Mouse (Mus musculus) CD4-positive, CD25-positive, alpha-beta regulatory T cell, adult 2 months (primary cell): ENCODE measurements around the gene Tprn.
A peak's percentile ranks its signal among the peaks of the same experiment; 100 is the strongest.

Experiments
- DNase-seq: peaks from one replicate; pipeline ENCODE4 v3.0.0-alpha.2; 2012; ENCODE audit warnings: low read depth, low spot score

Gene Tprn

DNA sequence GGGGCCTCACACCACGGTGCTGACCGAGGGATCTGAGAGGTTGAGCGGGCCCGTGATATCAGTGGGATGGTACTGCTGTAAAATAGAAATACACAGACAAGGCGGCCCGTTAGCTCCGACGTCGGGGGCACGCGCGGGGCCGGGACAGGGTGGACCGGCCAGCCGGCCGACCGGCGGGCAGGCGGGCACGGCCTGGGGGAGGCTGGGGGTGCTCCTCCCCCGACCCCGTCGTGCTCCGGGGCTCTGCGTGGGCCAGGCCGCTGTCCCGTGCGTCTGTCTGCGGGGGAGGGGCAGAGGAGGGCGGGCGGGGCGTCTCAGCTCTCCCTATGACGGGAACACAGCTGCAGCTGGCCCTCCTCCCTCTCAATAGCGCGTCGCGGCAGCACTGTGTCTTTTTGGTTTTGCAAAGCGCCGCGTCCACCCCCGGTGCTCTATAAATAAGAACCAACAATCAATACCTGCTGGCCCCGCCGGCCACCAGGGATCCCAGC is 29.7 kb downstream of the Tprn start:
- DNase-seq, result peak; percentile 43

GRCm38 (mm10) chr2:25292856-25293255 is 30.4 kb downstream of the Tprn start:
- peak; percentile 80 for DNase-seq

DNA sequence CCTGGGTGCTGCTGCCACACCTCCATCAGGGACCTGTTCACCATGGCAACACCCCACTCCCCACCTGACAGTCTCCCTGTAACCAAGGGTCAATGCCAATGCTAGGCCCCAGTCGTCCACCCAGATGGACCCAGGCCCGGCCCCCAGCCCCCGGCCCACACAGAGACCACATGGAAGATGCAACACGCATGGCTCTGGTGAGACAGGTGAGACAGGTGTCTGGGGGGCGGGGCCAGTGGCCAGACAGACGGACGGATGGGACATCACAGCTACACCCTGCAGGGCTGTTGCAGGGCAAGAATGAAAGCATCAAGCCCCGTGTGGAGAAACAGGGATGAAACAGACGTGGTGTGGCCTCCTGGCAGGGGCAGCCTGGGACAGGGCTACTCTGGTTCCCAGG is 31.3 kb downstream of the Tprn start:
- no peak for DNase-seq

- DNase-seq, result no peak
These were observed 34.7 kb downstream of the Tprn start for GRCm38 (mm10) chr2:25297093-25297492.

GRCm38 (mm10) chr2:25298046-25298445 is 35.6 kb downstream of the Tprn start:
- DNase-seq, result no peak

GRCm38 (mm10) chr2:25303452-25303851 is 41.0 kb downstream of the Tprn start:
- DNase-seq, result no peak

DNA sequence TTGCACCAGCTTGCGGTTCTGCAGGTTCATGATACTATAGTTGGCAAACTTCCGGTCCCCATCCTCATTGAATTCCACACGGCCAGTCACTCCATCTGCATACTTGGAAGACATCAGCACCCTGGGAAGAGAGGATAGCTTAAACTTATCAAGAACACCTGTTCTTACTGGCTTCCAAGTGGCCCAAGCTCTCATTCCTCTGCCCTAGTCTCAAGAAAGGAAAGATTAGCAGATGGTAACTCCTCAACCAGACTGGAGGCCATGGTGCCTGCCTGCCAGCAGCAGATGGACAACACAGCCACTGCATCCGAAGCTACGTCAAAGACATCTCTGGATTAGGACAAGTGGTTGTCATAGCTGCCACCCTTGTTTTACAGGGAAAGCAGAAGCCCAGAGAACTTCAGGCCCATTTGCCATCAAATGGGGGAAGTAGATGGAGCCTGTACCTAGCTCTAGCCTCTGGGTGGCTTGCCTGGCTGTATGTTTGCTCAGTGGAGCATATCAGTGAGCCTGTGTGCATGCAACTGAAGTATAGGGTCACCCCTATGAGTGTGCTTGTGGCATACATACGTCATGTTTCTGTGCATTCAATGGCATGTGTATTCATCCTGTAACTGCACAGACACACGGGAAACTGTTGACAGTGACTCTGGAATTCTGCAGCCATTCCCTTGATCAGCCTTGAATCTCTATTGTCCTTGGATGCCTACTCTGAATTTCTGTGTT is 41.7 kb downstream of the Tprn start:
- DNase-seq, result no peak

DNA sequence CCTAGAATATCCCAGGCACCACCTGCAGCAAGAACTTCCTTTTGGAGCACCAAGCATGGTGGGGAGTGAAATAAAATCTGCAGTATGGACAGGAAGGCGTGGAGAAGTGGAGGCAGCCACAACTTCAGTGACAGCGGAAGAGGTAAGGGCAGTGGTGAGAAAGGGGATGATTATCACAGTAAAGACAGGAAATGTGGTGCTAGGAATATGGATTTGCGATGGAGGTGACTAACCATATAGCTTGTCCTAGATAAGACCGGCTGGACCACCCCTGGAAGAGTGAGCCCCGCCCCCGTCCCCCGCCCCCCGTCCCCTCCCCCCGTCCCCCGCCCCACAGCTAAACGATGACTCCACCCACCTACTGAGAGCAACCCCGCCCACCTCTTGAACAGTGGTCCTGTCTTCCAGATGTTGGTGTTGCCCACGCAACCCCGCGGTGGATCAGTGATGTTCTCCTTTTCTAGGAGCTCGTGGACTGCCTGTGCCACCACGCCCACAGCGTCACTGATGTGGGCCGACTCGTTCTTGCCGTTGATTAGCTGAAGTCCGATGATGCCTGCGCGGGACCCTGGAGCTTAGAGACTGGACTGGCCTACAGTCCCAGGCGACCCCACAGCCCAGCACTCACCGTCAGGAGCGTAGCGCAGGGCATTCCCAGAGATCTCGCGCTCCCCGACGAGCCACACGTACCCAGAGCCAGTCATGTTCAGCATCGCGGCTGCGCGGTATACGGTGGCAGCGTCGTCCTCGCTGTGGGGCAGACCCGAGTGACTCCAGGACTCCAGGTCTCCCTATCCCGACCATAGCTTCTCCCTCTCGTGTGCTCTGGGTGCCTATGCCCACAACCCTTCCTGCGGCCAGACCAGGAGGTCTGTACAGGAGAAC is 42.5 kb downstream of the Tprn start:
- DNase-seq, result peak; percentile 60

GRCm38 (mm10) chr2:25305587-25306359 is 43.4 kb downstream of the Tprn start:
- no peak for DNase-seq

DNA sequence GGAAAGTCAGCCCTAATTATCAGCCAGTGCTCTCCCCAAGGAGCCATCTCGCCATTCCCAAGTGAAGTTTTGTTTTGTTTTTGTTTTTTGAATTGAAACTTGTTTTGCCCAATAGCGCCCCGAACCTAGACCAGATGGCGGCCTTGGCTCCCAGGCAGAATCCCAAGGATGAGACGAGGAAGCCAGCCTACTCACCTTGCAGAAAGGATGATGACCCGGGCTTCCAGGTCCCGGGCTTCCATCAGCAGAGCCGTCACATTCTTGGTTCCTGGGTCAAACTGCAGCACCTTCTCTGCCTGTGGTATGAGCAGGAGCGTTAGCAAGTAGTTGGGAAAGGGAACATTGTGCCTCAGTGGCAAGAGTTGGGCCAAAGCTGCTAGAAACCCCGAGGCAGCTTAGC is 47.8 kb downstream of the Tprn start:
- DNase-seq, result no peak

GRCm38 (mm10) chr2:25310969-25311368 is 48.6 kb downstream of the Tprn start:
- no peak for DNase-seq

- DNase-seq, result no peak
These were observed 49.1 kb downstream of the Tprn start for GRCm38 (mm10) chr2:25311491-25311891.

DNA sequence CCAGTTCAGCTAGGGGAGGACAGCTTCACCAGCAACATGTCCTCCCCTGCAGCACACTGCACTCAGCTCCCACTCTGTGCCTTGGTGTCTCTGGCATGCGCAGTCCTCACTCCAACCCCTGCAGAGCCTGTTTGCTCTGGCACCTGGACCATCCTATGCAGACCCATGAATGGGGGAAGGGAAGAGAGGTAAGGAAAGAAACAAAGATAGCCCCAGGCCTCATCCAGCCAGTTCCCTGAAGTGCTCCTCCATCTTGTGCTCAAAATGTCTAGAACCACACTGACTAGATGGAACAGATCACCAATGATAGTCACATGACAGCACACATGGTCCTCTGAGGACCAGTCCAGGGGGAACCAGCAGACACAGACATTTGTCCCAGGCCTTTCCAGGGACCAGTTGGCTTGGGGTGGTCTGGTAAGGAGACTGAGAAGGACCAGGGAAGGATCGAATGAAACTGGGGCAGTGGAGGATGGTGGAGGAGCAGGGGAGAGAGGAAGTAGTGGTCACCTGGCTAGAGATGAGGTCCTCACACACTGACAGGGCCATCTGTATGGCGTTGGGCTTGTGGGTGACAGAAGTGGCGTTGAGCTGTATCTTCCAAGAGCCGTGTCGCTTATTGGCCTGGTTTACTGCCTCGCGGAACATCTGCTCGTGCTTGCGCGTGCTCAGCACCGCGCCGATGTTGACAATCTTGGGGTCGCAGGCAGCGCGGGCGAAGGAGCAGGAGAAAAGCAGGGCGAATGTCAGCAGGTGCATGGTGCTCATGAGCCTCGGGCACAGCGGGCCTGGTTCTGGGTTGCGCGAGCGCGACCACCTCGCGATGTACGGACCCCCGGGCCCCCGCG is 55.9 kb downstream of the Tprn start:
- DNase-seq, result no peak

- DNase-seq, result peak; percentile 77
These were observed 56.8 kb downstream of the Tprn start, which contains the start of gene Grin1 for GRCm38 (mm10) chr2:25318971-25319773. Gene Grin1 (minus strand): TSS chr2:25319187.
